Mouse (Mus musculus) CD8-positive naive resting alpha-beta T cell, adult 57 days (primary cell): ENCODE data around the gene Spi1. TPM values are rescaled to one million over a fixed set of nuclear protein-coding genes. Genes with fewer than 3 reads are reported as not detected.

Experiments
- total RNA-seq: library from RNA; stranded (reverse); gene quantifications from one replicate; pipeline ENCODE4 v1.2.4, GENCODE M21; 2023

Gene Spi1
- total RNA-seq = 8.5 TPM

GRCm38 (mm10) chr2:91081775-91082695 lies at the start of gene Spi1:
Gene Spi1 (plus strand): TSS chr2:91082390.

GRCm38 (mm10) chr2:91035385-91035784 lies 46.8 kb upstream of the Spi1 start, which contains the start of gene Rapsn:
Gene Rapsn (plus strand): TSS chr2:91035620.

DNA sequence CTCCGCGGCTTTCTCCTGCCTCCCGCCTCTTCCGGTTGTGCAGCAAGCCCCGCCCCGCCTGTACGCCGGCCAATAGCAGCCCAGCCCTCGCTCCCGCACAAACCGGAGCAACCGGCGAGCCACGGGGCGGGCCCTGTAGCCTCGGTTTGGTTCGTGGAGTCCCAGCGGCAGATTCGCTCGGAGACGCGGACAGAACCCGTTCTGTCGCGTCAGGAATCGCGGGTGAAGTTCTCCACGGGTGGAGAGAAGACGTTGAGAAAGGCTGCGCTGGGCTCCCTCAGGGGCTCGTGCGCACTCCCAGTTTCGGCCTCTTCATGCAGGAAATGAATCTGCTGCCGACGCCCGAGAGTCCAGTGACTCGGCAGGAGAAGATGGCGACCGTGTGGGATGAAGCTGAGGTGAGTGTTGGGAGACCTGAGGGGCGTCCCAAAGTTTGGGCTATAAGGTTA lies 28.2 kb upstream of the Spi1 start, which contains the start of gene Psmc3:
Gene Psmc3 (plus strand): TSS at position 76 of the 449 bp plus-strand sequence.

DNA sequence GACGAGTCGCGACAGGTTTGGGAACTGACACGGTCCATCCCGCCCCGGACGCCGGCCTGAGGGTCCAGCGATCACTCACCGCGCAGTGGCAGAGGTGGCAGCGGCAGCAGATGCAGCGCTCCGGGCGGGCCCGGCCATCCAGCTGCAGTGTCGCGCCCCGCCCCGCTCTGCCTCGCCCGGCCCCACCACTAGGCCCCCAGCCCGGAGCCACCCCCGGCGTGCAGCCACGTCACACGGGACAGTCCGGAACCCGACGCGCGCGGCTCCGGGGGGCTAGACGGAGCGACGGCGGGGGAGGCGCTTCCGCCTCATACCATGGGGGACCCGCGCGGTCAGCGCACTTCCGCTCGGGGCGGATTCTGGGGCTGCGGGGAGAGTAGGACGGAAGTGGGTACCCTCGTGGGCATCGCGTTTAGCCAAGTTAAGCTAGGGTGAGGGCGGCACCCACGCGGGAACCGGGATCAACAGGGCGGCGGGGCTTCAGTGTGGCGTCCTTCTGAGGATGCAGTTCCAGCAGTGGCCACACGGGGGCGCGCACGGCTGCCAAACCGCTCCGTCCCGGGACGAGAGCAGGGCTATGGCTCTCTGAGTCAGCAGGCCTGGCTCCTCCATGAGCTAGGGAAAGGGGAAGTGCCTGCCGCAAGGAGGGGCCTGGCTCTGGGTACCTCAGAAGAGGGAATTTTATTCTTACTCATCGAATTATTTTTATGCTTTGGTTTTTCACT lies 12.0 kb upstream of the Spi1 start, which contains the start of gene Slc39a13:
Gene Slc39a13 (minus strand): TSS at position 342 of the 725 bp plus-strand sequence.

DNA sequence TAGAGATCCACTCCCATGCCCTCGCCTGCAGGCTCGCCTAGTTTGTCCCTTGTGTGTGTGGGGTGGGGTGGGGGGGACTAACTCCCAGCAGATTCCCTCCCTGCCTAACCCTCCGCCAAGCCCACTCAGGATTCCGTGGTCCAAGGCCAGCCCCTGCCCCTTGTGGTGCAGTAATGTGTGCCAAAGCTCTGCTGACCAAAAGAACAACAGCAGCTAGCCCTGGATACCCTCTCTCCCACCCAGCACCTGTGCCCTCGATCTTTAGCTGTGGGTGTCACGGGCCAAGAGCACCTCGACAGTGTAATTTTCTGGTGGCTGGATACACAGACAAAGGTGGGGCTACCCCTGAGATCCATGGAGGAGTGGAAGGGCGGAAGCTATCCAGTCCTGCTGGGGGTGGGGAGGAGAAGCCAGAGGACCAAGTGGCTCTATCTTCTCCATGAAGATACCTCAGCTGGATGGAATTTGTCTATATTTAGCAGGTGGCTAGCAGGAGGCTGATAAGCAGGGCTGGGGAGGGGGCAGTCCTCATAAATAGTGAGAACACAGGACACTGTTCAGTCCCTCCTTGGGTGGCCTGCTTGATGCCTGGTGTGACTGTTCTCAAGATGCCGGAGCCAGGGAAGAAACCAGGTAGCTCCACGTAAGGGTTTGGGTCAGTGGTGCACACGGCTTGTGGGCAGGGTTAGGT lies 35.5 kb downstream of the Spi1 start, which contains the start of gene Mybpc3:
Gene Mybpc3 (plus strand): TSS at position 560 of the 691 bp plus-strand sequence.

Other genes with a start within 250 kb of the Spi1 start
- 76.2 TPM for gene Mtch2, start 235.2 kb upstream of the Spi1 start, total RNA-seq
- gene C1qtnf4, start 196.5 kb upstream of the Spi1 start, total RNA-seq = not detected
- gene Kbtbd4, start 177.7 kb upstream of the Spi1 start, total RNA-seq = 28.3 TPM
- 132 TPM for gene Ndufs3, start 177.6 kb upstream of the Spi1 start, total RNA-seq
- 89.8 TPM for gene Celf1, start 142.0 kb upstream of the Spi1 start, total RNA-seq
- 0.86 TPM for gene Rapsn, start 46.8 kb upstream of the Spi1 start, total RNA-seq
- 113 TPM for gene Psmc3, start 28.4 kb upstream of the Spi1 start, total RNA-seq
- 17.9 TPM for gene Slc39a13, start 12.0 kb upstream of the Spi1 start, total RNA-seq
- gene Mybpc3, start 35.8 kb downstream of the Spi1 start, total RNA-seq = not detected
- 263 TPM for gene Madd, start 101.4 kb downstream of the Spi1 start, total RNA-seq
- gene Nr1h3, start 120.4 kb downstream of the Spi1 start, total RNA-seq = 2.5 TPM
- gene Acp2, start 120.5 kb downstream of the Spi1 start, total RNA-seq = 6.4 TPM
- 67.6 TPM for gene Ddb2, start 154.6 kb downstream of the Spi1 start, total RNA-seq
- gene Pacsin3, start 173.6 kb downstream of the Spi1 start, total RNA-seq = 1.2 TPM
- gene Arfgap2, start 182.6 kb downstream of the Spi1 start, total RNA-seq = 115 TPM